ENCODE assay signal across 18 mouse cellular contexts in genomic region chr16:35463708-35464107, GRCm38 (mm10). TPM values are rescaled to one million over a fixed set of nuclear protein-coding genes. Genes with fewer than 3 reads are reported as not detected.
"Had no signal": no experiment of that assay in that cellular context is flagged by ENCODE, and none has a peak within 500 bp of the region (broad histone marks: within the 10 kb centered on the region; RNA-seq: fewer than 3 reads in every experiment).

No protein-coding gene starts in this region.

- H3K27me3 ChIP-seq: lung, embryonic 15.5 days; megakaryocyte, embryonic 14.5 days; midbrain, embryonic 15.5 days; neural tube, embryonic 12.5 days; stomach, embryonic 15.5 days had no signal

- H3K4me2 ChIP-seq: lung, embryonic 15.5 days; midbrain, embryonic 12.5 days; midbrain, embryonic 15.5 days; stomach, embryonic 15.5 days had no signal

- H3K4me1 ChIP-seq: lung, embryonic 15.5 days; megakaryocyte, embryonic 14.5 days; neural tube, embryonic 12.5 days; stomach, embryonic 15.5 days had no signal

- H3K4me3 ChIP-seq: lung, embryonic 15.5 days; megakaryocyte, embryonic 14.5 days; midbrain, embryonic 12.5 days; midbrain, embryonic 15.5 days; neural tube, embryonic 12.5 days; stomach, embryonic 15.5 days had no signal

- H3K9ac ChIP-seq: lung, embryonic 15.5 days; midbrain, embryonic 12.5 days; midbrain, embryonic 15.5 days; stomach, embryonic 15.5 days had no signal

- H3K9me3 ChIP-seq: lung, embryonic 15.5 days; megakaryocyte, embryonic 14.5 days; midbrain, embryonic 12.5 days; midbrain, embryonic 15.5 days; neural tube, embryonic 12.5 days; stomach, embryonic 15.5 days had no signal

- ATAC-seq: lung, postnatal 0 days had no signal

- H3K27ac ChIP-seq: lung, embryonic 15.5 days; macrophage; neural tube, embryonic 12.5 days; stomach, embryonic 15.5 days; stomach, postnatal 0 days had no signal

- DNase-seq: lung, adult 2 months; lung, postnatal 14 days; lung, postnatal 36 days; right cerebral cortex, postnatal 14 days; thymus, adult 2 months; thymus, postnatal 25 days; thymus, postnatal 4 days had no signal

- H3K36me3 ChIP-seq: lung, embryonic 15.5 days; midbrain, embryonic 12.5 days; midbrain, embryonic 15.5 days; neural tube, embryonic 12.5 days; stomach, embryonic 15.5 days had no signal

RNA-seq across cellular contexts. Expression of gene Pdia5, which starts 27.0 kb away (rescaled TPM):
- total RNA-seq: monocyte, adult 5-6 weeks; neutrophil, adult 5-6 weeks had no signal
